Mouse (Mus musculus): ENCODE results near the gene Sema5a. TPM values are rescaled to one million over a fixed set of nuclear protein-coding genes. Genes with fewer than 3 reads are reported as not detected.

The Sema5a gene
- polyA plus RNA-seq, 1 experiment from 2014 or later, result 0.48 TPM

- ATAC-seq (ENCODE audit: low read depth), result no peak
- Histone ChIP-seq H3K9ac (ENCODE audit: low read depth, low read length) (no peak overlapping the region), H3K4me3 (ENCODE audit: low read depth, low read length) (no peak overlapping the region), H3K27me3 (ENCODE audit: control insufficient read depth, insufficient read depth, low read depth, low read length) (no peaks in the 10 kb centered on the region), H3K36me3 (ENCODE audit: control insufficient read depth, insufficient read depth) (no peaks in the 10 kb centered on the region), H3K4me2 (ENCODE audit: low read depth, low read length) (no peak overlapping the region), H3K9me3 (replicated peaks; ENCODE audit: control insufficient read depth, low read length) (no peaks in the 10 kb centered on the region), H3K27ac (ENCODE audit: low read length) (no peak overlapping the region), H3K4me1 (ENCODE audit: control insufficient read depth, low read depth, low read length) (no peaks in the 10 kb centered on the region)
- WGBS (ENCODE audit: insufficient replicate concordance), result 60% methylated on average over 3 of the region's 3 CpGs
These were observed 409.4 kb downstream of the Sema5a start for GRCm38 (mm10) chr15:32654046-32654445.

- WGBS (ENCODE audit: insufficient replicate concordance), result 56% methylated on average over 4 of the region's 4 CpGs
- ATAC-seq (ENCODE audit: low read depth), result no peak
- H3K27me3 ChIP-seq (ENCODE audit: control insufficient read depth, insufficient read depth, low read depth, low read length), result no peaks in the 10 kb centered on the region
- no peak overlapping the region for H3K4me3 ChIP-seq (ENCODE audit: low read depth, low read length)
- H3K4me1 ChIP-seq (ENCODE audit: control insufficient read depth, low read depth, low read length), result no peaks in the 10 kb centered on the region
- no peak overlapping the region for H3K27ac ChIP-seq (ENCODE audit: low read length)
- H3K9me3 ChIP-seq (replicated peaks; ENCODE audit: control insufficient read depth, low read length), result no peaks in the 10 kb centered on the region
- H3K4me2 ChIP-seq (ENCODE audit: low read depth, low read length), result no peak overlapping the region
- no peak overlapping the region for H3K9ac ChIP-seq (ENCODE audit: low read depth, low read length)
- H3K36me3 ChIP-seq (ENCODE audit: control insufficient read depth, insufficient read depth), result no peaks in the 10 kb centered on the region
These were observed 411.4 kb downstream of the Sema5a start for GRCm38 (mm10) chr15:32656017-32656416.

GRCm38 (mm10) chr15:32676446-32676845 is 431.8 kb downstream of the Sema5a start:
- H3K36me3 ChIP-seq (ENCODE audit: control insufficient read depth, insufficient read depth), result no peaks in the 10 kb centered on the region
- H3K4me2 ChIP-seq (ENCODE audit: low read depth, low read length), result no peak overlapping the region
- H3K4me3 ChIP-seq (ENCODE audit: low read depth, low read length), result no peak overlapping the region
- H3K9me3 ChIP-seq (replicated peaks; ENCODE audit: control insufficient read depth, low read length), result no peaks in the 10 kb centered on the region
- H3K27ac ChIP-seq (ENCODE audit: low read length), result no peak overlapping the region
- no peak for ATAC-seq (ENCODE audit: low read depth)
- H3K27me3 ChIP-seq (ENCODE audit: control insufficient read depth, insufficient read depth, low read depth, low read length), result no peaks in the 10 kb centered on the region
- 54% methylated on average over 1 of the region's 1 CpGs for WGBS (ENCODE audit: insufficient replicate concordance)
- no peaks in the 10 kb centered on the region for H3K4me1 ChIP-seq (ENCODE audit: control insufficient read depth, low read depth, low read length)
- no peak overlapping the region for H3K9ac ChIP-seq (ENCODE audit: low read depth, low read length)

GRCm38 (mm10) chr15:32685152-32685551 is 440.5 kb downstream of the Sema5a start:
- no peak for ATAC-seq (ENCODE audit: low read depth)
- H3K27ac ChIP-seq (ENCODE audit: low read length), result no peak overlapping the region
- 52% methylated on average over 4 of the region's 4 CpGs for WGBS (ENCODE audit: insufficient replicate concordance)
- H3K27me3 ChIP-seq (ENCODE audit: control insufficient read depth, insufficient read depth, low read depth, low read length), result no peaks in the 10 kb centered on the region
- H3K4me1 ChIP-seq (ENCODE audit: control insufficient read depth, low read depth, low read length), result no peaks in the 10 kb centered on the region
- H3K4me2 ChIP-seq (ENCODE audit: low read depth, low read length), result no peak overlapping the region
- no peak overlapping the region for H3K9ac ChIP-seq (ENCODE audit: low read depth, low read length)
- H3K4me3 ChIP-seq (ENCODE audit: low read depth, low read length), result no peak overlapping the region
- no peaks in the 10 kb centered on the region for H3K9me3 ChIP-seq (replicated peaks; ENCODE audit: control insufficient read depth, low read length)
- H3K36me3 ChIP-seq (ENCODE audit: control insufficient read depth, insufficient read depth), result no peaks in the 10 kb centered on the region

- H3K4me3 ChIP-seq (ENCODE audit: low read depth, low read length), result no peak overlapping the region
- H3K4me2 ChIP-seq (ENCODE audit: low read depth, low read length), result no peak overlapping the region
- H3K9ac ChIP-seq (ENCODE audit: low read depth, low read length), result no peak overlapping the region
- H3K27me3 ChIP-seq (ENCODE audit: control insufficient read depth, insufficient read depth, low read depth, low read length), result no peaks in the 10 kb centered on the region
- H3K36me3 ChIP-seq (ENCODE audit: control insufficient read depth, insufficient read depth), result no peaks in the 10 kb centered on the region
- no peak for ATAC-seq (ENCODE audit: low read depth)
- no peak overlapping the region for H3K27ac ChIP-seq (ENCODE audit: low read length)
- H3K9me3 ChIP-seq (replicated peaks; ENCODE audit: control insufficient read depth, low read length), result no peaks in the 10 kb centered on the region
- no peaks in the 10 kb centered on the region for H3K4me1 ChIP-seq (ENCODE audit: control insufficient read depth, low read depth, low read length)
These were observed 446.4 kb downstream of the Sema5a start for GRCm38 (mm10) chr15:32691021-32691420.

GRCm38 (mm10) chr15:32693006-32693405 is 448.4 kb downstream of the Sema5a start:
- H3K27me3 ChIP-seq (ENCODE audit: control insufficient read depth, insufficient read depth, low read depth, low read length), result no peaks in the 10 kb centered on the region
- WGBS (ENCODE audit: insufficient replicate concordance), result 62% methylated on average over 2 of the region's 2 CpGs
- no peak for ATAC-seq (ENCODE audit: low read depth)
- H3K4me1 ChIP-seq (ENCODE audit: control insufficient read depth, low read depth, low read length), result no peaks in the 10 kb centered on the region
- H3K36me3 ChIP-seq (ENCODE audit: control insufficient read depth, insufficient read depth), result no peaks in the 10 kb centered on the region
- no peak overlapping the region for H3K4me3 ChIP-seq (ENCODE audit: low read depth, low read length)
- no peak overlapping the region for H3K27ac ChIP-seq (ENCODE audit: low read length)
- H3K4me2 ChIP-seq (ENCODE audit: low read depth, low read length), result no peak overlapping the region
- H3K9me3 ChIP-seq (replicated peaks; ENCODE audit: control insufficient read depth, low read length), result no peaks in the 10 kb centered on the region
- no peak overlapping the region for H3K9ac ChIP-seq (ENCODE audit: low read depth, low read length)

- no peak overlapping the region for H3K9ac ChIP-seq (ENCODE audit: low read depth, low read length)
These were observed 472.8 kb downstream of the Sema5a start for GRCm38 (mm10) chr15:32717298-32717985.

GRCm38 (mm10) chr15:32718293-32718963 is 473.8 kb downstream of the Sema5a start:
- 38% methylated on average over 4 of the region's 4 CpGs for WGBS (ENCODE audit: insufficient replicate concordance)
- no peak overlapping the region for H3K4me2 ChIP-seq (ENCODE audit: low read depth, low read length)
- no peaks in the 10 kb centered on the region for H3K36me3 ChIP-seq (ENCODE audit: control insufficient read depth, insufficient read depth)
- no peak overlapping the region for H3K4me3 ChIP-seq (ENCODE audit: low read depth, low read length)
- no peak overlapping the region for H3K27ac ChIP-seq (ENCODE audit: low read length)
- H3K9ac ChIP-seq (ENCODE audit: low read depth, low read length), result no peak overlapping the region
- H3K4me1 ChIP-seq (ENCODE audit: control insufficient read depth, low read depth, low read length), result no peaks in the 10 kb centered on the region
- no peak for ATAC-seq (ENCODE audit: low read depth)
- no peaks in the 10 kb centered on the region for H3K27me3 ChIP-seq (ENCODE audit: control insufficient read depth, insufficient read depth, low read depth, low read length)
- H3K9me3 ChIP-seq (replicated peaks; ENCODE audit: control insufficient read depth, low read length), result no peaks in the 10 kb centered on the region

More at GRCm38 (mm10) chr15:32717298-32717985, 472.8 kb downstream of the Sema5a start:
- Histone ChIP-seq H3K4me3 (ENCODE audit: low read depth, low read length) (no peak overlapping the region), H3K27ac (ENCODE audit: low read length) (no peak overlapping the region), H3K27me3 (ENCODE audit: control insufficient read depth, insufficient read depth, low read depth, low read length) (no peaks in the 10 kb centered on the region), H3K4me1 (ENCODE audit: control insufficient read depth, low read depth, low read length) (no peaks in the 10 kb centered on the region), H3K36me3 (ENCODE audit: control insufficient read depth, insufficient read depth) (no peaks in the 10 kb centered on the region), H3K9me3 (replicated peaks; ENCODE audit: control insufficient read depth, low read length) (no peaks in the 10 kb centered on the region), H3K4me2 (ENCODE audit: low read depth, low read length) (no peak overlapping the region)
- no peak for ATAC-seq (ENCODE audit: low read depth)
- 74% methylated on average over 4 of the region's 4 CpGs for WGBS (ENCODE audit: insufficient replicate concordance)

GRCm38 (mm10) chr15:32718964-32719311 is 474.3 kb downstream of the Sema5a start:
- H3K27me3 ChIP-seq (ENCODE audit: control insufficient read depth, insufficient read depth, low read depth, low read length), result no peaks in the 10 kb centered on the region
- no peak overlapping the region for H3K9ac ChIP-seq (ENCODE audit: low read depth, low read length)
- no peak for ATAC-seq (ENCODE audit: low read depth)
- no peak overlapping the region for H3K4me2 ChIP-seq (ENCODE audit: low read depth, low read length)
- H3K4me3 ChIP-seq (ENCODE audit: low read depth, low read length), result no peak overlapping the region
- 68% methylated on average over 1 of the region's 1 CpGs for WGBS (ENCODE audit: insufficient replicate concordance)
- no peak overlapping the region for H3K27ac ChIP-seq (ENCODE audit: low read length)
- no peaks in the 10 kb centered on the region for H3K4me1 ChIP-seq (ENCODE audit: control insufficient read depth, low read depth, low read length)
- no peaks in the 10 kb centered on the region for H3K9me3 ChIP-seq (replicated peaks; ENCODE audit: control insufficient read depth, low read length)
- H3K36me3 ChIP-seq (ENCODE audit: control insufficient read depth, insufficient read depth), result no peaks in the 10 kb centered on the region

Data from liver, embryonic 16.5 days (tissue).